Mouse (Mus musculus): ENCODE results near the gene Olfr1388. TPM values are rescaled to one million over a fixed set of nuclear protein-coding genes. Genes with fewer than 3 reads are reported as not detected.

Gene Olfr1388
- polyA plus RNA-seq, 1 experiment: 0.07 TPM

Other genes with a start within 250 kb of the Olfr1388 start
- gene Btnl9, start 249.5 kb upstream of the Olfr1388 start, polyA plus RNA-seq (2012; rRNA removed): 1.6 and 2.1 TPM in 2 replicates
- gene Zfp62, start 233.3 kb upstream of the Olfr1388 start, polyA plus RNA-seq (2012; rRNA removed): 1.5 and 3.0 TPM in 2 replicates
- gene Mgat1, start 192.4 kb upstream of the Olfr1388 start, polyA plus RNA-seq (2012; rRNA removed): 216 and 218 TPM in 2 replicates
- not detected in 2 replicates for gene Olfr1393, start 158.3 kb upstream of the Olfr1388 start, polyA plus RNA-seq (2012; rRNA removed)
- 0.09 TPM in 1 of 2 replicates, not detected in the other for gene Olfr1392, start 151.3 kb upstream of the Olfr1388 start, polyA plus RNA-seq (2012; rRNA removed)
- gene Olfr10, start 131.9 kb upstream of the Olfr1388 start, polyA plus RNA-seq (2012; rRNA removed): not detected in 2 replicates
- not detected in 2 replicates for gene Olfr1391, start 113.9 kb upstream of the Olfr1388 start, polyA plus RNA-seq (2012; rRNA removed)
- not detected in 2 replicates for gene Olfr1390, start 101.4 kb upstream of the Olfr1388 start, polyA plus RNA-seq (2012; rRNA removed)
- not detected in 2 replicates for gene Olfr1389, start 13.6 kb upstream of the Olfr1388 start, polyA plus RNA-seq (2012; rRNA removed)
- gene Olfr1387, start 18.7 kb downstream of the Olfr1388 start, polyA plus RNA-seq (2012; rRNA removed): not detected in 2 replicates
- gene Olfr1386, start 28.4 kb downstream of the Olfr1388 start, polyA plus RNA-seq (2012; rRNA removed): not detected in 2 replicates
- not detected in 2 replicates for gene Olfr1385, start 52.4 kb downstream of the Olfr1388 start, polyA plus RNA-seq (2012; rRNA removed)
- gene Olfr1384, start 70.1 kb downstream of the Olfr1388 start, polyA plus RNA-seq (2012; rRNA removed): not detected in 2 replicates
- gene Olfr1383, start 83.0 kb downstream of the Olfr1388 start, polyA plus RNA-seq (2012; rRNA removed): not detected in 2 replicates
- gene Olfr1382, start 91.6 kb downstream of the Olfr1388 start, polyA plus RNA-seq (2012; rRNA removed): not detected in 2 replicates
- gene Olfr1381, start 106.8 kb downstream of the Olfr1388 start, polyA plus RNA-seq (2012; rRNA removed): not detected in 2 replicates
- not detected in 2 replicates for gene Olfr1380, start 120.3 kb downstream of the Olfr1388 start, polyA plus RNA-seq (2012; rRNA removed)
- gene Flt4, start 172.6 kb downstream of the Olfr1388 start, polyA plus RNA-seq (2012; rRNA removed): 28.0 and 32.0 TPM in 2 replicates
- 2,792 and 3,426 TPM in 2 replicates for gene Scgb3a1, start 227.0 kb downstream of the Olfr1388 start, polyA plus RNA-seq (2012; rRNA removed)

Measured in lung, adult 2 months (tissue).